Mouse (Mus musculus): ENCODE data around the gene Olfr190.
"Not testable (repeated sequence)": the region's sequence is repeated elsewhere in the genome, so short reads cannot be mapped to it uniquely, and the experiment has no call there.

DNA sequence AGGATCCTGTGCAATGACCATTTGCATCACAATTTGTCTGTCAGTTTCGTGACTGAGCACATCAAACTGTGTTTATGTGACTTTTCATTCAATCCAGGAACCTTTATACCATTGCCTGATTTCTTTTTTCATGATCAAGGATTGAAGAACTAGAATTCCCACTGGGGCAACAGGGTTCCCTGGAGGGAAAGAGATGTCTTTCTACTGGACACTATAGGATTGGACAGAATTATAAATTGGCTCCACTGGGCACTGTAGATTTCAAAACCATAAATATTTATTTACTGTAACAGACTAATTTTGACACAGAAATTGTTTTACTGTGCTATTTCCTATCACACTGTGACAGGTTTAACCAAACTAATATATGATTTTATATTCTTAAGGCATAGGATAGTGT lies 11.9 kb upstream of the Olfr190 start, which contains the start of gene Olfr191:
- not testable (repeated sequence) for TF ChIP-seq CTCF, EP300 (IDR thresholded peaks at IDR 0.05; ENCODE audit: low read depth)

Measured in liver, embryonic 14.5 days (tissue).